Mouse (Mus musculus): ENCODE measurements around the gene Ube4b. TPM values are rescaled to one million over a fixed set of nuclear protein-coding genes. Genes with fewer than 3 reads are reported as not detected.

Gene Ube4b
- total and polyA plus RNA-seq, 3 experiments = 28.4 to 104 (median 71.0) TPM

DNA sequence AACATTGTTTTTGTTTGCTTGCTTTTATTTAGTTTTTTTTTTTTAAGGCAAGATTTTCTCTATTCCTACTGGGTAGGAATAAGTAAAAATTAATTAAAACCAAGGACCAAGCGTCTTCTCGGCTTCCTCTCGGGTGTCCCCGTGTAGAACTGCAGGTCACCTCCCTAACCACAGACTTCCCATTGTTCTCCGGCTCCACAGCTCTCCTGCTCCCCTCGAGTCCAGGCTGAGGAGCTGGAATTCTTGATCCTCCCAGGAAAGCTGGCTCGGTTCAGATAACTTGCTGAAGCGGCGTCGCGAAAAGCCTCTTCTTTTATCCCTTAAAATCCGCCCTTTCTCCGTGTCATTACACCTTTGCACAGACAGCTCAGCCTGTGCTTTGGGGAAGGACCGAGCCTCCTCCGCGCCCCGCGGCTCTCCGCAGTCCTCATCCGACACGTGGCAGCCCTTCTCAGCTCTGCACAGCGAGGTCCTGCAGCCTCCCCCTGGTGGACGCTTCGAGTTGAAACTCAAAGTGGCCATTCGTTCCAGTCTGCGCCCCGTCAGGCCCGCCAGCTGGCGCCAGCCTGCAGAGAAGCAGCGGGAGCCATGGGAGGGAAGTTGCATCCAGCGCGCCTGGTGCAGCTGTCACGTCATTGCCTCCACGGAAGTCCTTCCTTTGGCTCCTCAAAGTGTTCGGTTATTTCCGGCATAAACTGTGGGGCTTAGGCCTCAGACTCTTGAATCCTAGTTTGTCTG is 18.6 kb upstream of the Ube4b start:
- Histone ChIP-seq H3K4me1 (ENCODE audit: control insufficient read depth in 1 of 2, insufficient read depth in 2 of 2, low read length in 2 of 2) (peaks cover 10 to 18% of the 10 kb centered on the region in 2 experiments), H3K27me3 (ENCODE audit: control insufficient read depth in 1 of 2, insufficient read depth in 2 of 2, low read length in 2 of 2) (no peaks in the 10 kb centered on the region), H3K9ac (ENCODE audit: control insufficient read depth, low read depth, low read length, poor library complexity, severe bottlenecking) (peak overlapping the region; percentile 64), H3K27ac (ENCODE audit: control insufficient read depth, low read depth, low read length) (peak overlapping the region; percentile 68), H3K9me3 (replicated peaks; ENCODE audit: insufficient read depth, low read length) (no peaks in the 10 kb centered on the region), H3K4me3 (ENCODE audit: control insufficient read depth in 1 of 2, insufficient read depth in 1 of 2, low read depth in 2 of 2, low read length in 2 of 2) (peak overlapping the region; percentile 52 to 67), H3K79me2 (ENCODE audit: control insufficient read depth, insufficient read depth, low read length, poor library complexity) (no peaks in the 10 kb centered on the region; the same call in 1 of the 2 replicates), H3K36me3 (ENCODE audit: control insufficient read depth in 1 of 2, insufficient read depth in 2 of 2, low read length in 2 of 2) (peaks cover 0 to 22% of the 10 kb centered on the region in 2 experiments; a peak in 2 of 4 replicates)
- peak; percentile 93 for DNase-seq (ENCODE audit: low read depth, low spot score)
- peak; percentile 41 to 68 (median 66) for TF ChIP-seq CTCF (IDR thresholded peaks at IDR 0.05 in 2 of 3, conservative IDR thresholded peaks at IDR 0.05 in 1 of 3; ENCODE audit: control insufficient read depth in 1 of 3, insufficient read depth in 1 of 3, low read depth in 2 of 3, low read length in 3 of 3, poor library complexity in 1 of 3, severe bottlenecking in 1 of 3)
- no peak for TF ChIP-seq ZNF384 (IDR thresholded peaks at IDR 0.05; ENCODE audit: low read depth, low read length)
- peak; percentile 72 for TF ChIP-seq USF1 (IDR thresholded peaks at IDR 0.05; ENCODE audit: low read depth, low read length)
- TF ChIP-seq ETS1 (IDR thresholded peaks at IDR 0.05; ENCODE audit: low read depth, low read length) = peak; percentile 84
- peak; percentile 96 for TF ChIP-seq UBTF (IDR thresholded peaks at IDR 0.05; ENCODE audit: borderline replicate concordance, insufficient read depth, low read depth, low read length)
- no peak; the same call in 1 of the 2 replicates for TF ChIP-seq POLR2AphosphoS2 (IDR thresholded peaks at IDR 0.05; ENCODE audit: low read length)
- TF ChIP-seq TBP (IDR thresholded peaks at IDR 0.05; ENCODE audit: low read depth, low read length) = peak; percentile 60; the same call in 1 of the 2 replicates
- no peak; the same call in 1 of the 2 replicates for TF ChIP-seq KAT2A (conservative IDR thresholded peaks at IDR 0.05; ENCODE audit: low read depth, low read length)
- no peak for TF ChIP-seq MEF2A (IDR thresholded peaks at IDR 0.05; ENCODE audit: extremely low read depth, insufficient replicate concordance, low read depth, low read length, poor library complexity, severe bottlenecking)
- peak; percentile 64 for TF ChIP-seq SMC3 (IDR thresholded peaks at IDR 0.05; ENCODE audit: low read depth, low read length)
- TF ChIP-seq GABPA (IDR thresholded peaks at IDR 0.05; ENCODE audit: low read depth, low read length) = no peak
- peak; percentile 33; the same call in 1 of the 2 replicates for TF ChIP-seq ZC3H11A (IDR thresholded peaks at IDR 0.05; ENCODE audit: low read depth, low read length)
- peak; percentile 38; the same call in 1 of the 2 replicates for TF ChIP-seq BHLHE40 (IDR thresholded peaks at IDR 0.05; ENCODE audit: borderline replicate concordance, low read depth, low read length)
- TF ChIP-seq RAD21 (IDR thresholded peaks at IDR 0.05; ENCODE audit: low read depth, low read length) = peak; percentile 29
- TF ChIP-seq MAFK (IDR thresholded peaks at IDR 0.05; ENCODE audit: borderline replicate concordance, low read depth, low read length) = no peak
- TF ChIP-seq TCF12 (IDR thresholded peaks at IDR 0.05; ENCODE audit: low read depth, low read length) = no peak
- peak in 1 of 2 experiments; percentile 3; a peak in 2 of 4 replicates for TF ChIP-seq EP300 (IDR thresholded peaks at IDR 0.05; ENCODE audit: low read depth in 1 of 2, low read length in 2 of 2)
- TF ChIP-seq ZMIZ1 (IDR thresholded peaks at IDR 0.05; ENCODE audit: low read depth, low read length) = no peak
- TF ChIP-seq MYC (IDR thresholded peaks at IDR 0.05; ENCODE audit: low read depth, low read length) = peak; percentile 96
- no peak for TF ChIP-seq CHD2 (IDR thresholded peaks at IDR 0.05; ENCODE audit: low read length)
- TF ChIP-seq RCOR1 (IDR thresholded peaks at IDR 0.05; ENCODE audit: low read depth, low read length) = peak; percentile 26; the same call in 1 of the 2 replicates
- TF ChIP-seq MXI1 (IDR thresholded peaks at IDR 0.05; ENCODE audit: low read depth, low read length) = peak; percentile 97
- peak; percentile 74; the same call in 1 of the 2 replicates for TF ChIP-seq MAZ (IDR thresholded peaks at IDR 0.05; ENCODE audit: low read depth, low read length)
- TF ChIP-seq ZKSCAN1 (IDR thresholded peaks at IDR 0.05; ENCODE audit: low read depth, low read length) = no peak
- TF ChIP-seq NELFE (IDR thresholded peaks at IDR 0.05; ENCODE audit: low read depth, low read length) = peak; percentile 75
- TF ChIP-seq MYB (IDR thresholded peaks at IDR 0.05; ENCODE audit: low read depth, low read length) = no peak
- TF ChIP-seq POLR2AphosphoS5 (IDR thresholded peaks at IDR 0.05; ENCODE audit: borderline replicate concordance, low read depth, low read length) = no peak
- 0 out of 2 replicates have a peak, but pooled peaks have one; percentile 6 for TF ChIP-seq NRF1 (IDR thresholded peaks at IDR 0.05; ENCODE audit: insufficient read depth, low read depth, low read length, poor library complexity, severe bottlenecking)
- TF ChIP-seq E2F4 (IDR thresholded peaks at IDR 0.05; ENCODE audit: borderline replicate concordance, low read depth, low read length) = peak; percentile 86; the same call in 1 of the 2 replicates
- TF ChIP-seq SIN3A (IDR thresholded peaks at IDR 0.05; ENCODE audit: low read length) = peak; percentile 93
- TF ChIP-seq MAX (IDR thresholded peaks at IDR 0.05; ENCODE audit: low read length) = peak; percentile 97
- peak; percentile 69 for TF ChIP-seq HCFC1 (IDR thresholded peaks at IDR 0.05; ENCODE audit: low read depth, low read length)
- no peak for TF ChIP-seq TAL1 (IDR thresholded peaks at IDR 0.05; ENCODE audit: low read length)
- TF ChIP-seq JUND (IDR thresholded peaks at IDR 0.05; ENCODE audit: low read depth, low read length) = no peak
- TF ChIP-seq ELF1 (IDR thresholded peaks at IDR 0.05; ENCODE audit: low read depth, low read length) = peak; percentile 75
- TF ChIP-seq GATA1 (IDR thresholded peaks at IDR 0.05; ENCODE audit: low read depth, low read length) = no peak

Measured in MEL (cell line).